Mouse (Mus musculus) testis, adult 2 months (tissue): ENCODE results near the gene Dgcr2.

Experiments used
- CTCF ChIP-seq: fragments of 200-500 bp; IDR thresholded peaks from 2 replicates; pipeline ENCODE4 v1.5.1; 2012; ENCODE audit warnings: low read depth, mild to moderate bottlenecking, inconsistent platforms, low read length, moderate library complexity; ENCODE audit not compliant: control insufficient read depth, insufficient read depth, insufficient replicate concordance
- POLR2A ChIP-seq: fragments of 200-500 bp; IDR thresholded peaks from 2 replicates; pipeline ENCODE4 v1.6.1; 2012; ENCODE audit warnings: low read depth, mild to moderate bottlenecking, inconsistent platforms, low read length, moderate library complexity; ENCODE audit not compliant: control insufficient read depth

GRCm38 (mm10) chr16:17842437-17842836, 55.9 kb downstream of the Dgcr2 start:
- TF ChIP-seq CTCF (no peak), POLR2A (no peak)
